Mouse (Mus musculus): ENCODE measurements around the gene Tmprss3. TPM values are rescaled to one million over a fixed set of nuclear protein-coding genes. Genes with fewer than 3 reads are reported as not detected.

The Tmprss3 gene
- polyA plus RNA-seq, 1 experiment from 2014 or later: not detected

DNA sequence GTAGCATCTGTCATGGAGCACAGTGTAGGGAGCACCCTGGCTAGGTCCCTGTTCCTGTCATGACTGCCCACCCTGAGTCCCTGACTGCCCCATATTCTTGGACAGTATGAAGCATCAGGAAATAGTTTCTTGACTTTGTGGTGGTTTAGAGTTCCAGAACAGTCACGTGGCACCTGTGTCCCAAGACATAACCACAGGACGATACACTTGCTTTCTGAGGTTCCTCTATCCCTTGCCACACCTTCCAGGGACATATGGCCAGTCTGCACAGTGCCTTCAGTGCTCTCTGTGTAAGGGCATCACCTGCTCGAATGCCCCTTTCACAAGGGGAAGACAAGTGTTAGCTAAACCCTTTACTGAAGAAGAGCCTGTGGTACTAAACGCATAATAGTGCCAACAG lies 17.3 kb downstream of the Tmprss3 start:
- H3K36me3 ChIP-seq (ENCODE audit: insufficient read depth): no peaks in the 10 kb centered on the region
- no peak for TF ChIP-seq CTCF (IDR thresholded peaks at IDR 0.05; ENCODE audit: low read depth)
- no peak overlapping the region for H3K9ac ChIP-seq
- no peak overlapping the region for H3K27ac ChIP-seq (ENCODE audit: low read depth)
- no peaks in the 10 kb centered on the region for H3K4me1 ChIP-seq (ENCODE audit: insufficient read depth)
- H3K9me3 ChIP-seq (ENCODE audit: low read depth, low read length): no peaks in the 10 kb centered on the region
- ATAC-seq (ENCODE audit: insufficient read depth) (no peak), DNase-seq (no peak)
- WGBS: 85% methylated on average over 4 of the region's 4 CpGs
- no peaks in the 10 kb centered on the region for H3K27me3 ChIP-seq (ENCODE audit: insufficient read depth, low read length)
- H3K4me2 ChIP-seq: no peak overlapping the region
- no peak overlapping the region for H3K4me3 ChIP-seq (ENCODE audit: low read depth, low read length)

DNA sequence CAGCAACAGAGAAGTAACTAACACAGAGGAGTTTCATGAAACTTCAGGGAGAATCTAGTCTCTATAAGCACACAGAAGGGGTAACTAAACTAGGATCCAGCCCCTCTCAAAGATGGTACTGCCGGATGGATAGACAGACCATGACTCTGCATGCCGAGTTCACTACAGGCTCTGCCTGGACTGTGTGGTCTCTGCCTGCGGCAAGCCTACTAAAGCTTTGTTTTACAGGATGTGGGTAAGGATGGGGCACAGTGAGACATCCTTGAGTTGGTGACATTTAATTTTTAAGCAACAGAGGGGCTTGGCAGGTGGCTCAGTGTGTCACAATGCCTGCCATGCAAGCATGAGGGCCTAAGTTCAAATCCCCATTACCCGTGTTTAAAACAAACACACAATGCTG lies 22.5 kb downstream of the Tmprss3 start:
- Histone ChIP-seq H3K4me2 (no peak overlapping the region), H3K36me3 (ENCODE audit: insufficient read depth) (no peaks in the 10 kb centered on the region), H3K4me3 (ENCODE audit: low read depth, low read length) (no peak overlapping the region), H3K9ac (no peak overlapping the region), H3K4me1 (ENCODE audit: insufficient read depth) (no peaks in the 10 kb centered on the region), H3K27ac (ENCODE audit: low read depth) (no peak overlapping the region), H3K27me3 (ENCODE audit: insufficient read depth, low read length) (no peaks in the 10 kb centered on the region), H3K9me3 (ENCODE audit: low read depth, low read length) (no peaks in the 10 kb centered on the region)
- WGBS: 77% methylated on average over 4 of the region's 4 CpGs
- DNase-seq (no peak), ATAC-seq (ENCODE audit: insufficient read depth) (no peak)
- no peak for TF ChIP-seq CTCF (IDR thresholded peaks at IDR 0.05; ENCODE audit: low read depth)

DNA sequence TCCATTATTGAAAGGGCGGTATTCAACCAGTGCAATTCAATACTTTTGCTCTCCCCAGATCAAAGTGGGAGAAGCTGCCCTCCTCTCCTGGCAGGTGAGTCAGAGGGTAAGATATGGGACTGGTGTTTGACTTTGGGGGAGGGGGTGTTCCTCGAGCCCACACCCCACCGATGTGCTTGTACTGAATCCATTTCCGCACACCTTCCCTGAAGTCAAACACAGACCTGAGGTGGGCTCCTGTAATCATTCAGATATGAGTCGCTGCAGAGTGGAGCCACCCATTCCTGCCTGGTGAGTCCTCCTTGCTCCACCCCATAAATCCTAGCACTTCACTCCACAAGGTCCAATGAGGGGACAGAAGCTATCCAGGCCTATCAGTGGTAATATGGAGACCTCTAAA lies 29.0 kb downstream of the Tmprss3 start:
- Histone ChIP-seq H3K36me3 (ENCODE audit: insufficient read depth) (no peaks in the 10 kb centered on the region), H3K27ac (ENCODE audit: low read depth) (no peak overlapping the region), H3K4me2 (no peak overlapping the region), H3K4me3 (ENCODE audit: low read depth, low read length) (no peak overlapping the region), H3K4me1 (ENCODE audit: insufficient read depth) (no peaks in the 10 kb centered on the region; the same call in 1 of the 2 replicates), H3K9me3 (ENCODE audit: low read depth, low read length) (no peaks in the 10 kb centered on the region), H3K9ac (no peak overlapping the region), H3K27me3 (ENCODE audit: insufficient read depth, low read length) (no peaks in the 10 kb centered on the region)
- 63% methylated on average over 5 of the region's 5 CpGs for WGBS
- ATAC-seq (ENCODE audit: insufficient read depth) (no peak), DNase-seq (no peak)
- TF ChIP-seq CTCF (IDR thresholded peaks at IDR 0.05; ENCODE audit: low read depth): no peak

DNA sequence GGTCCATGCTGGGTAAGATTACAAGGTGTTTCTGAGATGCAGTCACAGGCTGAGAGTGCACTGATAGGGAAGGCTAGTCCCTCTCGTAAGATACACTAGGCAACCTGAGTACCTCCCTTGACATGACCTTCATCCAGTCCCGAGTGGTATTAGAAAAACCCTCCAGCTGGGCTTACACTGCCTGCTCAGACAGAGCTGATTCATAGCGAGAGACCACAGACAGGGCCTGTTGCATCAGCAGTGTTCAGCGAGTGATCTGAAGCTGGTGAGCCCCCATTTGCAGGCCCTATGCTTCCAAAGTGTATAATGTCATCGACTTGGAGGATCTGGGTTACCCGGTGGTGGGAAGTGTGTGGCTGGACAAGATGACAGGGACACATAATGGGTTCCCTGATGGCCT lies 33.6 kb downstream of the Tmprss3 start, which contains the start of gene Tff1:
Gene Tff1, minus strand, starts transcription at position 151 of the 400 bp plus-strand sequence.
- WGBS: 67% methylated on average over 6 of the region's 6 CpGs

DNA sequence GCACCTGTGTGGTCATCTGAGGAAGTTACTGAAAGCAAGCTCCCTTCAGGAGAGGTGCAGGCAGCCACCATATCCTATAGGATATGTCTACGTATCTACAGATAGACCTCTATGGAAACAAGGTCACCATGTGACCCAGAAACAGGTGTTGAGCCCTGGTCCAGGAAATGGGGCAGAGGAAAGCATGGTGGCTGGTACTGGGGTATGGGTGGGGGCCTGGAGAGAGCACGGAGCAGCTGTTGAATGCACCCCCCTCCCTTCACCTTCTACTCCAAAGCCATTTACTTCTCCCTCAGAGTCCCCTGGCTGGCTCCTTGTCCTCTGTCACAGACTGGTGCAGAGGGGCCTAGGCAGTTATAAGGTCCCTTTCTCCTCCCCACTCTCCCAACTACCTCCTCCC lies 35.0 kb downstream of the Tmprss3 start:
- Histone ChIP-seq H3K4me2 (no peak overlapping the region), H3K27ac (ENCODE audit: low read depth) (no peak overlapping the region), H3K9ac (no peak overlapping the region), H3K4me3 (ENCODE audit: low read depth, low read length) (no peak overlapping the region), H3K27me3 (ENCODE audit: insufficient read depth, low read length) (no peaks in the 10 kb centered on the region), H3K9me3 (ENCODE audit: low read depth, low read length) (no peaks in the 10 kb centered on the region), H3K36me3 (ENCODE audit: insufficient read depth) (no peaks in the 10 kb centered on the region), H3K4me1 (ENCODE audit: insufficient read depth) (no peaks in the 10 kb centered on the region)
- no peak for DNase-seq
- ATAC-seq (ENCODE audit: insufficient read depth): no peak
- WGBS: 76% methylated on average over 2 of the region's 2 CpGs
- TF ChIP-seq CTCF (IDR thresholded peaks at IDR 0.05; ENCODE audit: low read depth): no peak

More for the DNA sequence above, 33.6 kb downstream of the Tmprss3 start, which contains the start of gene Tff1:
- Histone ChIP-seq H3K27ac (ENCODE audit: low read depth) (no peak within 1 kb of the TSS), H3K4me1 (ENCODE audit: insufficient read depth) (no peaks in the 10 kb centered on the region; the same call in 1 of the 2 replicates), H3K9ac (no peak within 1 kb of the TSS), H3K4me3 (ENCODE audit: low read depth, low read length) (no peak within 1 kb of the TSS), H3K36me3 (ENCODE audit: insufficient read depth) (no peaks in the 10 kb centered on the region), H3K4me2 (no peak within 1 kb of the TSS), H3K27me3 (ENCODE audit: insufficient read depth, low read length) (no peaks in the 10 kb centered on the region), H3K9me3 (ENCODE audit: low read depth, low read length) (no peaks in the 10 kb centered on the region)
- DNase-seq (no peak), ATAC-seq (ENCODE audit: insufficient read depth) (no peak)
- no peak for TF ChIP-seq CTCF (IDR thresholded peaks at IDR 0.05; ENCODE audit: low read depth)

DNA sequence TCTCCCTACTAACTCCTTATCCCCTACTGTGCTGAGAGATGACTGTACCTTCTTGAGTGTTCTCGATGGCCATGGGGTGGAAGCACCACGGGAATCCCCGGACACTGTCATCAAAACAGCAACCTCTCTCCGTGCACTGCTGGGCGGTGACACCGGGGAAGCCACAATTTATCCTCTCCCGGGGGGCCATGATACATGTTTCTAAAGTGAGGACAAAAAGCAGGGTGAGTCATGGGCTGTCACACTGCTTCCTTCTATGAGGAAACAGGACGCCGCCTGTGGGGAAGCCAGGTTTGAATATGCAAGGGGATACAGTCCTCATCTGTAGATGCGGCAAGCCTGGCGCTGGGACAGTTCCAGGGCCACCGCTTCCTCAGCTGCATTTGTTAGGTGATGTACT lies 36.2 kb downstream of the Tmprss3 start:
- no peaks in the 10 kb centered on the region for H3K4me1 ChIP-seq (ENCODE audit: insufficient read depth)
- H3K4me2 ChIP-seq: no peak overlapping the region
- no peaks in the 10 kb centered on the region for H3K9me3 ChIP-seq (ENCODE audit: low read depth, low read length)
- TF ChIP-seq CTCF (IDR thresholded peaks at IDR 0.05; ENCODE audit: low read depth): no peak
- H3K36me3 ChIP-seq (ENCODE audit: insufficient read depth): no peaks in the 10 kb centered on the region
- WGBS: 79% methylated on average over 12 of the region's 12 CpGs
- no peak overlapping the region for H3K27ac ChIP-seq (ENCODE audit: low read depth)
- H3K27me3 ChIP-seq (ENCODE audit: insufficient read depth, low read length): no peaks in the 10 kb centered on the region
- H3K9ac ChIP-seq: no peak overlapping the region
- ATAC-seq (ENCODE audit: insufficient read depth) (no peak), DNase-seq (no peak)
- H3K4me3 ChIP-seq (ENCODE audit: low read depth, low read length): no peak overlapping the region

DNA sequence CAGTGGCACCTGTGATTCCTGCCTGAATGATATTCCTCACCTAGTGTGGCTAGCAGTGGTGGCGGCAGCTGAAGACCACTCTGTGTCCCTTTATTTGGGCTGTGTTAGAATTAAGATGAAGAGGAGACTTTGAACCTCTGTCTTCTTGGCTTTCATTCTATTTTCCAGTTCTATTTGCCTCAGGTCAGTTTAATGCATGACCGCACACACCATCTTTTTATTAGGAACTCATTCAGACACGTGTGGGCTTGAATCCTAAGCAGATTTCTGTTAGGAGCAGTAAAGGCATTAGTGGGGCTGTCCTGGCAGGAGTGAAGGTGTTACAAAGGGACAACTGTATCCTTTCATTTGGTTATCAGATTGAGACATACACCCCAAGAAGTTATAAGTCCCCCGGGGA lies 38.5 kb downstream of the Tmprss3 start:
- no peak for TF ChIP-seq CTCF (IDR thresholded peaks at IDR 0.05; ENCODE audit: low read depth)
- Histone ChIP-seq H3K9me3 (ENCODE audit: low read depth, low read length) (no peaks in the 10 kb centered on the region), H3K9ac (no peak overlapping the region), H3K4me2 (no peak overlapping the region), H3K4me3 (ENCODE audit: low read depth, low read length) (no peak overlapping the region), H3K4me1 (ENCODE audit: insufficient read depth) (no peaks in the 10 kb centered on the region), H3K27me3 (ENCODE audit: insufficient read depth, low read length) (no peaks in the 10 kb centered on the region), H3K36me3 (ENCODE audit: insufficient read depth) (no peaks in the 10 kb centered on the region), H3K27ac (ENCODE audit: low read depth) (no peak overlapping the region)
- DNase-seq (no peak), ATAC-seq (ENCODE audit: insufficient read depth) (no peak)
- 83% methylated on average over 4 of the region's 4 CpGs for whole genome bisulfite sequencing

DNA sequence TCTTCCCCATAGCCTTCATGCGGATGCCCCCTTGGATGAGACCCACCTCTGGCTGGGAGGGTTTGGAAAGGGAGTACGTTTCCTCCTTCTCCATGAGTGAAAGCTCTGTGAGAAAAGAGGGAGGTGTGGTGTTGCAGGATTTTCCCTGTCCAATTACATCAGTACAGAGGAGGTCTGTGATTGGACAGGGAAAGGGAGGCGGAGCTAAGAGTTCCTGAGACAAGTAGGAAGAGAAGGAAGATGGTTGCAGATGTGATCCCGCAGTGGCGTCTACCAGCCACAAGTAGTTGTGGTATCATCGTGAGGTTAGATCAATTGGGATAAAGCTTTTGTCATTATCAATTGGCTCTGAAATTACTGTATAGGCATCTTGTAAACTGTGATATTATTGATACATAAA lies 40.9 kb downstream of the Tmprss3 start:
- H3K4me3 ChIP-seq (ENCODE audit: low read depth, low read length): no peak overlapping the region
- H3K36me3 ChIP-seq (ENCODE audit: insufficient read depth): no peaks in the 10 kb centered on the region
- no peaks in the 10 kb centered on the region for H3K4me1 ChIP-seq (ENCODE audit: insufficient read depth)
- DNase-seq: no peak
- no peak for TF ChIP-seq CTCF (IDR thresholded peaks at IDR 0.05; ENCODE audit: low read depth)
- WGBS: 66% methylated on average over 6 of the region's 6 CpGs
- H3K4me2 ChIP-seq: no peak overlapping the region
- H3K27me3 ChIP-seq (ENCODE audit: insufficient read depth, low read length): no peaks in the 10 kb centered on the region
- H3K9ac ChIP-seq: no peak overlapping the region
- no peak for ATAC-seq (ENCODE audit: insufficient read depth)
- H3K9me3 ChIP-seq (ENCODE audit: low read depth, low read length): no peaks in the 10 kb centered on the region
- no peak overlapping the region for H3K27ac ChIP-seq (ENCODE audit: low read depth)
